Mouse (Mus musculus): ENCODE results near the gene Sec11a. TPM values are rescaled to one million over a fixed set of nuclear protein-coding genes. Genes with fewer than 3 reads are reported as not detected.
A peak's percentile ranks its signal among the peaks of the same experiment; 100 is the strongest.

Gene Sec11a
- polyA plus RNA-seq, 1 experiment from 2014 or later, result 157 TPM

GRCm38 (mm10) chr7:80889841-80890241 lies 57.7 kb downstream of the Sec11a start:
- H3K4me1 ChIP-seq, result peaks cover 9% of the 10 kb centered on the region
- no peaks in the 10 kb centered on the region for H3K27me3 ChIP-seq
- peak overlapping the region; percentile 80 for H3K27ac ChIP-seq (replicated peaks)
- no peak overlapping the region for H3K4me2 ChIP-seq (replicated peaks)
- no peaks in the 10 kb centered on the region for H3K9me3 ChIP-seq
- ATAC-seq (replicated peaks), result no peak
- no peak overlapping the region for H3K4me3 ChIP-seq
- no peak overlapping the region for H3K9ac ChIP-seq (replicated peaks)
- 78% methylated on average over 13 of the region's 13 CpGs for WGBS
- H3K36me3 ChIP-seq, result peaks cover 38% of the 10 kb centered on the region

GRCm38 (mm10) chr7:80889021-80889511 lies 58.5 kb downstream of the Sec11a start:
- H3K4me1 ChIP-seq, result peaks cover 9% of the 10 kb centered on the region
- no peaks in the 10 kb centered on the region for H3K9me3 ChIP-seq
- H3K4me2 ChIP-seq (replicated peaks), result no peak overlapping the region; the same call in 1 of the 2 replicates
- peaks cover 31% of the 10 kb centered on the region for H3K36me3 ChIP-seq
- 36% methylated on average over 9 of the region's 9 CpGs for WGBS
- no peak overlapping the region for H3K4me3 ChIP-seq
- H3K27ac ChIP-seq (replicated peaks), result peak overlapping the region; percentile 80
- no peak overlapping the region for H3K9ac ChIP-seq (replicated peaks)
- peak; percentile 82 for ATAC-seq (replicated peaks)
- no peaks in the 10 kb centered on the region for H3K27me3 ChIP-seq

GRCm38 (mm10) chr7:80888595-80888994 lies 59.0 kb downstream of the Sec11a start:
- H3K27me3 ChIP-seq, result no peaks in the 10 kb centered on the region
- peaks cover 9% of the 10 kb centered on the region for H3K4me1 ChIP-seq
- WGBS, result 67% methylated on average over 7 of the region's 7 CpGs
- peak overlapping the region; percentile 80 for H3K27ac ChIP-seq (replicated peaks)
- H3K9me3 ChIP-seq, result no peaks in the 10 kb centered on the region
- peak; percentile 28; the same call in 1 of the 2 replicates for ATAC-seq (replicated peaks)
- H3K4me3 ChIP-seq, result no peak overlapping the region
- H3K4me2 ChIP-seq (replicated peaks), result no peak overlapping the region
- H3K9ac ChIP-seq (replicated peaks), result no peak overlapping the region
- peaks cover 28% of the 10 kb centered on the region for H3K36me3 ChIP-seq

GRCm38 (mm10) chr7:80885666-80886065 lies 61.9 kb downstream of the Sec11a start:
- Histone ChIP-seq H3K4me2 (replicated peaks) (no peak overlapping the region), H3K9ac (replicated peaks) (no peak overlapping the region), H3K27ac (replicated peaks) (no peak overlapping the region), H3K9me3 (no peaks in the 10 kb centered on the region), H3K27me3 (no peaks in the 10 kb centered on the region), H3K36me3 (0 out of 2 replicates have a peak, but pooled peaks cover 5% of the 10 kb centered on the region), H3K4me1 (peaks cover 15% of the 10 kb centered on the region), H3K4me3 (no peak overlapping the region)
- 22% methylated on average over 1 of the region's 1 CpGs for whole genome bisulfite sequencing
- ATAC-seq (replicated peaks), result no peak

GRCm38 (mm10) chr7:80882830-80883505 lies 64.6 kb downstream of the Sec11a start:
- whole genome bisulfite sequencing, result 24% methylated on average over 14 of the region's 14 CpGs
- peak; percentile 94 for ATAC-seq (replicated peaks)
- Histone ChIP-seq H3K27me3 (no peaks in the 10 kb centered on the region), H3K27ac (replicated peaks) (no peak overlapping the region), H3K4me2 (replicated peaks) (peak overlapping the region; percentile 40), H3K4me1 (peaks cover 5% of the 10 kb centered on the region; the same call in 1 of the 2 replicates), H3K9ac (replicated peaks) (peak overlapping the region; percentile 2; the same call in 1 of the 2 replicates), H3K36me3 (0 out of 2 replicates have a peak, but pooled peaks cover 6% of the 10 kb centered on the region), H3K9me3 (no peaks in the 10 kb centered on the region), H3K4me3 (peak overlapping the region; percentile 17)

- no peak overlapping the region for H3K4me2 ChIP-seq (replicated peaks)
- no peak overlapping the region for H3K9ac ChIP-seq (replicated peaks)
- H3K4me3 ChIP-seq, result no peak overlapping the region
- WGBS, result 30% methylated on average over 37 of the region's 37 CpGs
- peaks cover 65% of the 10 kb centered on the region for H3K36me3 ChIP-seq
- H3K9me3 ChIP-seq, result no peaks in the 10 kb centered on the region
- no peak overlapping the region for H3K27ac ChIP-seq (replicated peaks)
- no peaks in the 10 kb centered on the region for H3K4me1 ChIP-seq
- no peak for ATAC-seq (replicated peaks)
- no peaks in the 10 kb centered on the region for H3K27me3 ChIP-seq
Measured at GRCm38 (mm10) chr7:80875727-80876126, 71.9 kb downstream of the Sec11a start.

GRCm38 (mm10) chr7:80873631-80874030 lies 73.9 kb downstream of the Sec11a start:
- WGBS, result 99% methylated on average over 2 of the region's 2 CpGs
- H3K36me3 ChIP-seq, result peaks cover 80% of the 10 kb centered on the region

GRCm38 (mm10) chr7:80873038-80873437 lies 74.5 kb downstream of the Sec11a start:
- WGBS, result 82% methylated on average over 5 of the region's 5 CpGs
- no peak overlapping the region for H3K9ac ChIP-seq (replicated peaks)
- no peak overlapping the region for H3K4me3 ChIP-seq
- no peaks in the 10 kb centered on the region for H3K9me3 ChIP-seq
- no peak overlapping the region for H3K27ac ChIP-seq (replicated peaks)
- H3K4me1 ChIP-seq, result no peaks in the 10 kb centered on the region
- ATAC-seq (replicated peaks), result no peak
- peaks cover 85% of the 10 kb centered on the region for H3K36me3 ChIP-seq
- H3K4me2 ChIP-seq (replicated peaks), result no peak overlapping the region
- no peaks in the 10 kb centered on the region for H3K27me3 ChIP-seq

More at GRCm38 (mm10) chr7:80873631-80874030, 73.9 kb downstream of the Sec11a start:
- H3K27ac ChIP-seq (replicated peaks), result no peak overlapping the region
- no peak overlapping the region for H3K4me3 ChIP-seq
- H3K4me2 ChIP-seq (replicated peaks), result no peak overlapping the region
- no peaks in the 10 kb centered on the region for H3K4me1 ChIP-seq
- H3K9ac ChIP-seq (replicated peaks), result no peak overlapping the region
- ATAC-seq (replicated peaks), result no peak
- no peaks in the 10 kb centered on the region for H3K27me3 ChIP-seq
- no peaks in the 10 kb centered on the region for H3K9me3 ChIP-seq

GRCm38 (mm10) chr7:80868686-80869085 lies 78.9 kb downstream of the Sec11a start:
- Histone ChIP-seq H3K4me2 (replicated peaks) (no peak overlapping the region), H3K4me1 (peaks cover 19% of the 10 kb centered on the region), H3K4me3 (no peak overlapping the region), H3K9ac (replicated peaks) (no peak overlapping the region), H3K27ac (replicated peaks) (no peak overlapping the region), H3K9me3 (no peaks in the 10 kb centered on the region), H3K27me3 (no peaks in the 10 kb centered on the region), H3K36me3 (peaks cover 75% of the 10 kb centered on the region)
- no peak for ATAC-seq (replicated peaks)
- WGBS, result 91% methylated on average over 2 of the region's 2 CpGs

GRCm38 (mm10) chr7:80866514-80867147 lies 80.9 kb downstream of the Sec11a start:
- WGBS, result 86% methylated on average over 7 of the region's 7 CpGs
- no peak overlapping the region for H3K27ac ChIP-seq (replicated peaks)
- H3K36me3 ChIP-seq, result peaks cover 58% of the 10 kb centered on the region
- H3K4me3 ChIP-seq, result no peak overlapping the region
- H3K9ac ChIP-seq (replicated peaks), result no peak overlapping the region
- no peak for ATAC-seq (replicated peaks)
- no peak overlapping the region for H3K4me2 ChIP-seq (replicated peaks)
- no peaks in the 10 kb centered on the region for H3K9me3 ChIP-seq
- no peaks in the 10 kb centered on the region for H3K27me3 ChIP-seq
- H3K4me1 ChIP-seq, result peaks cover 40% of the 10 kb centered on the region

GRCm38 (mm10) chr7:80865521-80865920 lies 82.1 kb downstream of the Sec11a start:
- ATAC-seq (replicated peaks), result no peak
- WGBS, result 95% methylated on average over 7 of the region's 7 CpGs
- Histone ChIP-seq H3K27me3 (no peaks in the 10 kb centered on the region), H3K9ac (replicated peaks) (no peak overlapping the region), H3K4me2 (replicated peaks) (no peak overlapping the region), H3K36me3 (peaks cover 49% of the 10 kb centered on the region), H3K4me1 (peaks cover 42% of the 10 kb centered on the region), H3K9me3 (no peaks in the 10 kb centered on the region), H3K27ac (replicated peaks) (no peak overlapping the region), H3K4me3 (no peak overlapping the region)

- WGBS, result 87% methylated on average over 8 of the region's 8 CpGs
- Histone ChIP-seq H3K27me3 (no peaks in the 10 kb centered on the region), H3K4me1 (peaks cover 48% of the 10 kb centered on the region), H3K4me3 (no peak overlapping the region), H3K9ac (replicated peaks) (no peak overlapping the region), H3K4me2 (replicated peaks) (no peak overlapping the region), H3K27ac (replicated peaks) (no peak overlapping the region), H3K9me3 (no peaks in the 10 kb centered on the region), H3K36me3 (peaks cover 43% of the 10 kb centered on the region)
- ATAC-seq (replicated peaks), result no peak
Measured at GRCm38 (mm10) chr7:80864831-80865230, 82.7 kb downstream of the Sec11a start.

Measured in forebrain, embryonic 15.5 days (tissue).